Mouse (Mus musculus) hindbrain, embryonic 10.5 days (tissue): ENCODE results near the gene Eif2b2. TPM values are rescaled to one million over a fixed set of nuclear protein-coding genes. Genes with fewer than 3 reads are reported as not detected.

Experiments used
- DNase-seq: peaks from one replicate; pipeline ENCODE4 v3.0.0-alpha.2; 2017; ENCODE audit warnings: low spot score
- H3K27ac ChIP-seq: fragments of 300-500 bp; sonication (generic); 2 replicates; pipeline ENCODE4 v1.5.1; 2016; ENCODE audit warnings: mild to moderate bottlenecking, moderate library complexity
- H3K27me3 ChIP-seq: fragments of 300-500 bp; sonication (generic); 2 replicates; pipeline ENCODE4 v1.6.1; 2016; ENCODE audit warnings: mild to moderate bottlenecking; ENCODE audit not compliant: poor library complexity, insufficient read depth, severe bottlenecking
- H3K36me3 ChIP-seq: fragments of 300-500 bp; sonication (generic); 2 replicates; pipeline ENCODE4 v1.6.1; 2016; ENCODE audit warnings: mild to moderate bottlenecking, moderate library complexity
- H3K4me1 ChIP-seq: fragments of 300-500 bp; sonication (generic); replicated peaks from 2 replicates; pipeline ENCODE4 v1.6.1; 2016; ENCODE audit warnings: mild to moderate bottlenecking
- H3K4me3 ChIP-seq: fragments of 300-500 bp; sonication (generic); 2 replicates; pipeline ENCODE4 v1.5.1; 2016; ENCODE audit warnings: mild to moderate bottlenecking, moderate library complexity
- H3K9me3 ChIP-seq: fragments of 300-500 bp; sonication (generic); 2 replicates; pipeline ENCODE4 v1.6.1; 2016; ENCODE audit warnings: mild to moderate bottlenecking, moderate library complexity
- WGBS: fragments of 180-500 bp; shearing (Covaris S2); methylation state at CpG from one replicate; pipeline ENCODE4 v1.1.7; 2016; 5-methylcytosine and 5-hydroxymethylcytosine counted together
- polyA plus RNA-seq: library from polyadenylated mRNA; unstranded; fragments of >200 nt; fragmentation: Nextera tagmentation; extraction: Ambion mirVana; gene quantifications from 2 replicates; pipeline ENCODE4 v1.2.1, GENCODE M21; 2016

Gene Eif2b2
- polyA plus RNA-seq, 1 experiment from 2014 or later, result 131 TPM

DNA sequence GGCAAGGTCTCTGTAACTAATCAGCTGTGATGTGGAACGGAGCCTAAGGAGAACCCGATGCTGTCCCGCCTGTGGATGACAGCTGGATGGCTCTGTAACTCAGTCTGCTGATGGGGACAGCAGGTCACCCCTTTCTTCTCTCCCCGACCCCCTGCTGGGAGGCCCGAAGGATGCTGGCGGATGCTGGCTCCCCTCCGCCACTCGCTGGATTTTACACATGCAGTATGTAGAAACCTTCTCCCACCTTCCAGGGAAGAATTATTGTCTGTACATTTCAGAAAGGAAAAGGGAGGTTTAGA lies 37.0 kb upstream of the Eif2b2 start:
- Histone ChIP-seq H3K4me3 (peak overlapping the region; percentile 28), H3K27ac (peak overlapping the region; percentile 46; the same call in 1 of the 2 replicates), H3K27me3 (peaks cover 64% of the 10 kb centered on the region), H3K36me3 (no peaks in the 10 kb centered on the region), H3K4me1 (peaks cover 48% of the 10 kb centered on the region), H3K9me3 (no peaks in the 10 kb centered on the region)
- 4% methylated on average over 8 of the region's 8 CpGs for WGBS
- peak; percentile 58 for DNase-seq

GRCm38 (mm10) chr12:85182898-85183297 lies 36.4 kb upstream of the Eif2b2 start:
- H3K27me3 ChIP-seq, result peaks cover 58% of the 10 kb centered on the region
- no peaks in the 10 kb centered on the region for H3K9me3 ChIP-seq
- no peak for DNase-seq
- no peaks in the 10 kb centered on the region for H3K36me3 ChIP-seq
- peak overlapping the region; percentile 40; the same call in 1 of the 2 replicates for H3K27ac ChIP-seq
- peaks cover 42% of the 10 kb centered on the region for H3K4me1 ChIP-seq
- WGBS, result 69% methylated on average over 5 of the region's 5 CpGs
- H3K4me3 ChIP-seq, result no peak overlapping the region

GRCm38 (mm10) chr12:85184118-85184517 lies 35.2 kb upstream of the Eif2b2 start:
- no peak for DNase-seq
- H3K27ac ChIP-seq, result no peak overlapping the region
- H3K4me1 ChIP-seq, result peaks cover 30% of the 10 kb centered on the region
- H3K4me3 ChIP-seq, result no peak overlapping the region
- H3K27me3 ChIP-seq, result peaks cover 46% of the 10 kb centered on the region
- no peaks in the 10 kb centered on the region for H3K9me3 ChIP-seq
- 67% methylated on average over 5 of the region's 5 CpGs for WGBS
- no peaks in the 10 kb centered on the region for H3K36me3 ChIP-seq

- Histone ChIP-seq H3K4me1 (peaks cover 29% of the 10 kb centered on the region), H3K9me3 (no peaks in the 10 kb centered on the region), H3K4me3 (no peak overlapping the region), H3K36me3 (no peaks in the 10 kb centered on the region), H3K27me3 (peaks cover 29% of the 10 kb centered on the region), H3K27ac (no peak overlapping the region)
- 65% methylated on average over 8 of the region's 8 CpGs for whole genome bisulfite sequencing
- DNase-seq, result no peak
Observed at GRCm38 (mm10) chr12:85185810-85186209, 33.5 kb upstream of the Eif2b2 start.

- Histone ChIP-seq H3K9me3 (no peaks in the 10 kb centered on the region), H3K27ac (no peak overlapping the region), H3K27me3 (peaks cover 24% of the 10 kb centered on the region), H3K4me3 (no peak overlapping the region), H3K4me1 (peaks cover 24% of the 10 kb centered on the region), H3K36me3 (no peaks in the 10 kb centered on the region)
- WGBS, result 71% methylated on average over 7 of the region's 7 CpGs
- no peak for DNase-seq
Observed at GRCm38 (mm10) chr12:85186361-85186760, 32.9 kb upstream of the Eif2b2 start.

DNA sequence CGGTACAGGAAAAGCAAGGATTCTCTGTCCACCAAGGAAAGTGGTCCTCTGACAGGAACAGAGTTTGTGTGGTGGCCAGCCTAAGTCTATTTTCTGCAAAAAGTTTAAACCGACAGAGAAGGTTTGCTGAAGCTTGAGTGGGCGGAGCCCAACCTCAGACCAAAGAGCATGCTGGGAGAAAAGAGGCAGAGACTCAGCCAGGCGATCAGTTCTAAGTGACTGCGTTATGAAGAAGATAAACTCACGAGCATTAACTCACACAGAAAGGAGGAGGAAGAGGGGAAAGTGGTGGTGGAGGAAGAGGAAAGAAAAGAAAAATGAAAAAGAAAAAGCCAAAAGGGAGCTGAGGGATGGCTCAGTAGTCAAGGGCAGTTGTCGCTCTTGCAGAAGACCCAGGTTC lies 29.0 kb upstream of the Eif2b2 start:
- Histone ChIP-seq H3K4me3 (no peak overlapping the region), H3K9me3 (no peaks in the 10 kb centered on the region), H3K36me3 (no peaks in the 10 kb centered on the region), H3K4me1 (peaks cover 14% of the 10 kb centered on the region), H3K27ac (no peak overlapping the region), H3K27me3 (peaks cover 26% of the 10 kb centered on the region)
- no peak for DNase-seq
- WGBS, result 84% methylated on average over 7 of the region's 7 CpGs

GRCm38 (mm10) chr12:85192461-85193108 lies 26.7 kb upstream of the Eif2b2 start:
- DNase-seq, result no peak
- no peaks in the 10 kb centered on the region for H3K9me3 ChIP-seq
- WGBS, result 30% methylated on average over 19 of the region's 19 CpGs
- peak overlapping the region; percentile 16; the same call in 1 of the 2 replicates for H3K4me3 ChIP-seq
- H3K36me3 ChIP-seq, result no peaks in the 10 kb centered on the region
- peaks cover 41% of the 10 kb centered on the region for H3K27me3 ChIP-seq
- peak overlapping the region; percentile 50 for H3K27ac ChIP-seq
- peaks cover 22% of the 10 kb centered on the region for H3K4me1 ChIP-seq

- 81% methylated on average over 10 of the region's 10 CpGs for WGBS
- no peak for DNase-seq
- no peaks in the 10 kb centered on the region for H3K36me3 ChIP-seq
- H3K27ac ChIP-seq, result peak overlapping the region; percentile 50
- H3K4me3 ChIP-seq, result no peak overlapping the region
- H3K4me1 ChIP-seq, result peaks cover 28% of the 10 kb centered on the region
- H3K27me3 ChIP-seq, result peaks cover 41% of the 10 kb centered on the region
- no peaks in the 10 kb centered on the region for H3K9me3 ChIP-seq
Observed at GRCm38 (mm10) chr12:85193146-85193545, 26.1 kb upstream of the Eif2b2 start.

DNA sequence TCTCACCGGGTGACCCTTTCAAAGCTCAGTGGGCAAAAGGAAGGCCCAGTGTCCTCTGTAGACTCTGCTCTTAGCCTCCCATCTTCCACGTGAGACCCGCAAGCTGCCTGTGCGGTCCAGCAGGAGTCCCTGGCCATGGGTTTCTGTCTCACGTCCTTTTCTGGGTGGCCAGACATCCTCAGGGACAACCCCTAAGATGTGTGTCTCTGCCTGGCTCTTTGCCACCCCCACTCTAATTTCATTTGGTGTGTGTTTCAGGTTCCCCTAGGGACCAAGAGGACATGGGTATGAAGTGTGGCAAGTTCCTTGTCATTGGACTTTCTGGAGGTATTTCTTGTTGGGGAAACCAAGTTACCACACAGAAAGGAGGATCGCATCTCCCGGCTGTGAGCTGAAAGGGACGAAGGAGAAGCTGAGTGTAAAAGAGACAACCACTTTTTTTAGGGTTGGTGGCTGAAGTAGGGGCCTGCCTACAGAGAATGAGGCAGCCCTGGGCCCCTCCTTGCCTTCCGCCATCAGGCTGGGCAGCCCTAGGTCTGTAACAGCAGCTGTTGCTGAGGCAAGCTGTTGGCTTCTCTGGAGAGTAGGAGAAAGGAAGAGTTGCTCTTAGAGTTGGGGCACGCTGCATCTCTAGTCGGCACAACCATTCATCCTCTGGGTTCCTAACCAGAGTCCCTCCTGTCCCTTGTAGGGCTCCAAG lies 25.2 kb upstream of the Eif2b2 start:
- no peak overlapping the region for H3K4me3 ChIP-seq
- 92% methylated on average over 11 of the region's 11 CpGs for WGBS
- H3K27ac ChIP-seq, result no peak overlapping the region
- no peaks in the 10 kb centered on the region for H3K9me3 ChIP-seq
- H3K27me3 ChIP-seq, result peaks cover 41% of the 10 kb centered on the region
- H3K4me1 ChIP-seq, result peaks cover 29% of the 10 kb centered on the region
- DNase-seq, result no peak
- no peaks in the 10 kb centered on the region for H3K36me3 ChIP-seq

DNA sequence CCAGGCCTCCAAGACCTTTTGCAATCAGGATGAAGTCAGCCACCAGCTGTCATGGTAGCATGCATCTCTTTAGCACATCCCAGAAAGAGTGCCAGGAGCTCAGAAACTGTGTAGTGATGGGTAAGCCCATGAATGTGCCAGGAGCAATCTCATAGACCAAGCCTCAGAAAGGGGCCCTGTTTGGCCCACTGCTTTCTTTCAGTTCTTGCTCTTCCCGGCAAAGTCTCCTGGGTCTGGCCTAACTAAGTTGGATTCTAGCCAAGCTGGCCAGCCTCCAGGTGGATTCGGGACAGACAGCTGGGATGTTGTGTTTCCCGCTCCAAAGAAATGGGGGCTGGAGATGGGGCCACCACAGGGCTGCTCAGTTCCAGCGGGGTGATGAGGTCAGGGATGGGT lies 24.7 kb upstream of the Eif2b2 start:
- no peak for DNase-seq
- Histone ChIP-seq H3K27ac (no peak overlapping the region), H3K27me3 (peaks cover 41% of the 10 kb centered on the region), H3K9me3 (no peaks in the 10 kb centered on the region), H3K4me1 (peaks cover 29% of the 10 kb centered on the region), H3K36me3 (no peaks in the 10 kb centered on the region), H3K4me3 (no peak overlapping the region)
- WGBS, result 80% methylated on average over 4 of the region's 4 CpGs

DNA sequence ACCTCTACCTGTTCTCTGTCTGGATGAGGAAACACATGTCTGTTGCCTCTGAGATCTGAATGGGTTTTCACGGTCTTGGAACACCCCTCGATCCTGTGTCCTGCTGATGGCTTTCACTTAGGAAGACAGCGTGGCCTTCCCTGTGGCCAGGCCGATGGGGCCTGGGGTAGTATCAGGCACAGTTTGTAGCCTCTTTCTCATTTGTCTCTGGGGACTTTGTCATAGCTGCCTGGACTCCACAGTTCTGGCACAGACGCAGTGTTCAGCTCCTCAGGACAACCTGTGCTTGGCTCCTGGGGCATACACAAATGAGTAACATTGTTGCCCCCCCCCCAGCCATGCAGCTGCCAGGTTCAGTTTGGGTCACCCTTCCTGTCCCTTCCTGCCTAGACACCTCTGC lies 24.2 kb upstream of the Eif2b2 start:
- Histone ChIP-seq H3K9me3 (no peaks in the 10 kb centered on the region), H3K36me3 (no peaks in the 10 kb centered on the region), H3K4me1 (peaks cover 29% of the 10 kb centered on the region), H3K27me3 (peaks cover 41% of the 10 kb centered on the region), H3K27ac (no peak overlapping the region), H3K4me3 (no peak overlapping the region)
- no peak for DNase-seq
- 86% methylated on average over 5 of the region's 5 CpGs for WGBS

- H3K4me3 ChIP-seq, result no peak overlapping the region
- H3K36me3 ChIP-seq, result no peaks in the 10 kb centered on the region
- H3K27me3 ChIP-seq, result peaks cover 41% of the 10 kb centered on the region
- H3K27ac ChIP-seq, result peak overlapping the region; percentile 23; the same call in 1 of the 2 replicates
- 92% methylated on average over 10 of the region's 10 CpGs for WGBS
- peaks cover 37% of the 10 kb centered on the region for H3K4me1 ChIP-seq
- no peak for DNase-seq
- no peaks in the 10 kb centered on the region for H3K9me3 ChIP-seq
Observed at GRCm38 (mm10) chr12:85196191-85196590, 23.1 kb upstream of the Eif2b2 start.

GRCm38 (mm10) chr12:85197371-85197770 lies 21.9 kb upstream of the Eif2b2 start:
- H3K27ac ChIP-seq, result peak overlapping the region; percentile 43; the same call in 1 of the 2 replicates
- H3K36me3 ChIP-seq, result no peaks in the 10 kb centered on the region
- 70% methylated on average over 7 of the region's 7 CpGs for WGBS

More at GRCm38 (mm10) chr12:85197371-85197770, 21.9 kb upstream of the Eif2b2 start:
- Histone ChIP-seq H3K27me3 (peaks cover 38% of the 10 kb centered on the region), H3K9me3 (no peaks in the 10 kb centered on the region), H3K4me1 (peaks cover 46% of the 10 kb centered on the region), H3K4me3 (no peak overlapping the region)
- no peak for DNase-seq
